Mouse (Mus musculus) testis, postnatal 10 days (tissue): ENCODE measurements around the gene Shtn1.

Experiments
- DNase-seq: peaks from one replicate; pipeline ENCODE4 v3.0.0; 2021; ENCODE audit warnings: low spot score

Shtn1 gene

DNA sequence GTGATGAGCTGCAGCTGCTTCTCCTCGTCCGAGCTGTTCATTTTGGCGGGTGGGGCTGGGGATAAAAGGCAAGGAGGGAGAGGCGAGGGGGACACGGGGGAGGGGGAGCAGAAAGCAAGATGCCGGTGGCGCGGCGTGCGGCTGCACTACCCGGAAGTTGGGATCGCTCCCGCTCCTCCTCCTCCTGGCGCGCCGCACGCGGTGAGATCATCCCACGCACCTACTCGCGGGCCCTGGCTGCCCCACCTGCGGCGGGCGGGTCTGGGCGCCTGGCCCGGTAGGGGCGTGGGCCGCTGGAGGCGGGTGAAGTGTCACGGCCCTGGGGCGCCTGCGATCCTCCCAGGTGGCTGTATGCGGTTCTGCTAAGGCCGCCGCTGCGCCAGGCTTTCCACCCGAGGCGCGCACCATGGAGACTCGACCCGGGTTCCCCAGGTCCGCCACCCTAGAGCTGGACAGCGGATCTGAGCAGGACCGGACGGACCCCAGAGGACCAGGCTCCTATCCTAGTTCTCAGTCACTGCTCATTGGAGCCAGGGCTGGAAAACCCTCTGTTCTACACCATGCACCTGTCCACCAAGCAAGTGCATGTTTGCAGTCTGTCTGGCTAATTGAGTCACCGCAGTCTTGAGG lies at the start of gene Shtn1:
Gene Shtn1 (minus strand): TSS at position 629 of the 630 bp plus-strand sequence.
- peak; percentile 80 for DNase-seq

DNA sequence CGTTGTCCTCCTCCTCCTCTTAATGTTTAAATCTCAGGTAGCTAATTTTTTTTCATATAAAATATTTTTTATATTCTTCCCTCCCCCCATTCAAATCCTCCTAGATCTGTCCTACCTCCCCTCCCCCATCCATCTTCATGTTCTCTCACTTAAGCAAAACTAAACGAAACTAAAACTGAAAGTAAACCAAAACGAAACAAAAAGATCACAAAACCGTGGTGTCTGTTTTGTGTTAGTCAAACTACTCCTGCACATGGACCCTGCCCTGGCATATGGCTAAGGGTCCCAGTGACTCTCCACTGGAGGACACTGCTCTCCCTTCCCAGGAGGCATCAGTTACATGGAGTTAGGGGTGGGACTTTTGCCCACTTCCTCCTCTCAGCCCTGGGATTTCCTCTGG lies 38.3 kb upstream of the Shtn1 start:
- DNase-seq: no peak

DNA sequence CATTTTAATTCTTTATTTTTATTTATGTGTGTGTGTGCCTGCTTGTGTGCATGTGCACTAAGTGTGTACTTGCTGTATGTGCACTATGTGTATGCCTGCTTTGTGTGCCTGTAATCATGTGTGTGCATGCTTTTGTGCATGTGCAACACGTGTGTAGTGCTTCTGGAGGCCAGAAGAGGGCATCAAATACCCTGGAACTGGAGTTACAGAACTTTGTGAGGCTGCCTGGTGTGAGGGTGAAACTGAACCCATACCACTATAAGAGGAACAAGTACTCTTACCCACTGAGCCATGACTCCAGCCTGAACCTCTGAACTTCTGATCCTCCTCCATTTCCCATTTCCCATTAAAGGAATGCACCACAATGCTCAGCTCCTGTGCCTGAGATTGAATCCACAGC lies 34.0 kb upstream of the Shtn1 start:
- DNase-seq: no peak

DNA sequence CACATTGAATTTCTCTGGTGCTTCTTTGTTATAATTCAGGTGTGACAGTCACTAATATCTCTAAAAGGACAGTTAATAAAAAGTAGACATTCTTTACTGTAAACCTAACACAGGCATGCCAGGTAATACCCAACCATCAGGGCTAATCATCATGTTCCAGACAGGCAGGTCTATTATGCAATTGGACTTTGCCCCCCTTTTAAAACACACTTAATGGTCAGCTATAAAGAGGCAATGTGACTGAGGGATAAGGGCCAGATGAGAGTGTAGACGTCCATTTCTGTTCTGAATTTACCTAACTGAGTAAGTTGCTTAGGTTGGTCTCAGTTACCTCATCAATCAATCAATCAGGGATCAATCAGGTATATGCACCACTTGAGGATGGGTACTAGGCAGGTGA lies 22.4 kb upstream of the Shtn1 start:
- DNase-seq: no peak

DNA sequence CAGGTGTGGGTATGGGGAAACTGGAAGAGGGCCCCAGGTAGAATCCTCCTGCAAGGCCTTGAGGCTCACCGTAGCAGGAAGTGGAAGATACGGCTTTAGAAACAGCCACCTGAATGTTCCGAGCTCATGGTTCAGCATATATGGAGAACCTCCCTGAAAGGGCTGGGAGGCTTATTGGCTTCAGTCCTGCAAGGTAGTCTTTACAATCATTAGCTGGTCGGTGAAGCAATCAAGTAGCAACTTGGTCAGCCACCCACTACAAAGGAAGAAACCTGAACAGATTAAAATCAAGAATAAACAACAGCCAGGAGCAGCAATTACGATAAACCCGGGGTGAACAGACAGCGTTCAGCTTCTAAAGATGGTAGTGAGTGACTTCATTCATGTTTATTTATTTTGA lies 16.4 kb upstream of the Shtn1 start:
- no peak for DNase-seq

DNA sequence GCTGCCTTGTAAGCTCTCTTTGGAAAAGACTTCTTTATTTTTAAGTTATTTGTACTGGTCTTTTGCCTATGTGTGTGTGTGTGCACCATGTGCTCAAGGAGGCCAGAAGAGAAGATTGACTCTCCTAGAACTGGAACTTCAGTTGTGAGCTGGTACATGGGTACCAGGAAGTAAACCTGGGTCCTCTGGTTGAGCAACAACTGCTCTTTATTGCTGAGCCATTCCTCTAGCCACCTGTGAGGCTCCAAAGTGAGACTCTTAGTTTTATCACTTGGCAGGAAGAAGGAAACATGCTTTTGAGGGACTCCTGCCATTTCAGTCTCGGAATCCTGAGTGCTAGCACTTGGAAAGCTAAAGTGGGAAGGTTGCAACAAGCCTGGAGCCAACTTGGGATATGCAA lies 14.4 kb upstream of the Shtn1 start:
- no peak for DNase-seq

DNA sequence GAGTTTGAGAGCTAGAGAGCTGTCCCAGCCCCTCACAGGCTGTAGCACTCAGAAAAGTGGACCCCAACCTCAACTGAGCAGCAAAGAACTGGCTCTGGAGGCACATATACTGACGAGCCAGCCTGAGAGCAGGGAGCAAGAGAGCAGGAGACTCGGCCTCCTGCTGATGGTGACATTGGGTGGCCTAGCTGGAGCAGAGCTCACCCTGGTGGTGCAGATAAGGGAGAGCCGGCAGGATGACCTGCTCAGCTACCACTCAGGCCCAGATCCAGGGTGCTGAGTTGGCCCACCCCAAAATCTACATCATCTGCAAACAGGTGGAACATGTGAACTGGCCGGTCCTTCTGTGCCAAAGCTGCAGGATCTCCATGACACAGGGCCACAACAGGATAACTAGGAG lies 8.4 kb upstream of the Shtn1 start:
- no peak for DNase-seq

DNA sequence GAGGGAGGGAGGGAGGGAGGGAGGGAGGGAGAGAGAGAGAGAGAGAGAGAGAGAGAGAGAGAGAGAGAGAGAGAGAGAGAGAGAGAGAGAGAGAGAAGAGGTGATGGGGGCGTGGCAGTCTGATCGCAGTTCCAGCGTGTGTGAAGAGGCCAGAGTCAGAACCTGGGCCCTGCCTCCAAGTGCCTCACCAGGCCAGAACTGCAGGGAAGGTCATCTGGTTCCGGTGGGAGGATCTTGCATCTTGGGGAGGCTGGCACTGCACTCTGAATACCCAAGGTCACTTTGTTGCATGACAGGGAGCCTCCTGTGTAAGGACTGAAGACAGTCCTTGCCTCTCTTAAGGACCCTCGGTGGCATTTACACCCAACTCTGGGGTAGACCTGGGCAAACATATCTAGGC lies 231 bp upstream of the Shtn1 start:
- DNase-seq: peak; percentile 68

DNA sequence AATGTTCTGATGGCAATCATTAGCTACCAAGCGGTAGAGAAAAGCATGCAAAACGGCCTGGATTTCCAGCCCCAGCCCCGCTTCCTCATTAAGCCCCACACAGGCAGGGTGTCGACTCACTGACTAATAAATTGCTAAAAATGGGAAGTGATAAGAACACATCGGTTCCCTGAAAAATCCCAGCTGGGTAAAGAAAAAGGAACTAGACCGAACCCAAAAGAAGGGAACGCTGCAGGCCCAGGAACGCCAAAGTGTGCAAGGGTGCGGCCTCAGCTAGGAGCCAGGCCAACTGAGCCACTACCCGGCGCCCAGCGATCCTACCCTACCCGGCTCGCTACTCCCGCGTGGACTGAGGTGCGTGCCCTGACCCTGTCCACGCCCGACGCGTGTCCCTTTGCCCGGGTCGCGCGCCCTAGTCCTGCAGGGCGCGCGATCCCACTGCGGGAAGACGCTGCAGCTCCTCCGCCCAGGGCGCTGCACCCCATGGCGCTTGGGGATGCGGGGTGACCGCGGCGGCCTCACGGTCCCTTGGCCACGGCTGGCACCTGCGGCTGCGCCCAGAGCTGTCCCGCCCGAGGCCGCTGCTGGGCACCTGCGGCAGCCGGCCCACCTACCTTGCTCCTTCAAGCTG lies 944 bp downstream of the Shtn1 start:
- peak; percentile 58 for DNase-seq

DNA sequence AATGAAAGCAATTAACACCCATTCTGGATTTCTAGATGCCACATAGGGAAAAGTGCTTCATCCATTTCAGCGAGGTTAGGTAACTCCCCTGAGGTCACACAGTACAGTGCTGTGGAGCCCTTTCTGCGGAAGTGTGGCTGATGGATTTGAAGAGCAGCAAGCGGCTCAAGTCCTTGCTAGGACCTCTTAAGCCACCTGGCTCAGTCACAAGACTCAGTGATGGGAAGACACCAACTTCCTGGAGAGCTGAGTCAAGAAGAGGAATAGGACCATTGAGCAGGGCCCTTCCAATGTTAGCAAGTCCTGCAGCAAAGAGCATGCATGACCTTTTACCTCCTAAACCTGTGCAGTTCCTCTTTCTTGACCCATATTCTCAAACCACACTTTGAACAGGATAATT lies 1.5 kb downstream of the Shtn1 start:
- DNase-seq: no peak

DNA sequence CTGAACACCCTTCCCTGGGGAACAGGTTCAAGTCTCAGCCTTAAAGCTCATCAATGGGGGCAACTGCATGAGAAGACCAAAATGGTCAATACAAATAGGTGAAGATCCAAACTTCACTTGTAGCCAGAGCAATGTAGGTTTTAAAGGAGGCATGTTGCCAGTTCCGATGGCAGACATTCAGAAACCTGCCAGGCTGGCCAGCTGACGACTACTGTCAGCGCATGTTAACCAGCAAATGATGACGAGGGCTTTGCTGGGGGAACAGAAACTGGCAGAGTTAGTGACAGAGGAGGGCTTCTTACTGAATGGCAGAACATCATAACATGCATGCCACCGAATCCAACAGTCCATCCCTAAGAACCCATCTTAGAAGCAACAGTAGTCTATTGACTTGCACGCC lies 2.9 kb downstream of the Shtn1 start:
- no peak for DNase-seq

DNA sequence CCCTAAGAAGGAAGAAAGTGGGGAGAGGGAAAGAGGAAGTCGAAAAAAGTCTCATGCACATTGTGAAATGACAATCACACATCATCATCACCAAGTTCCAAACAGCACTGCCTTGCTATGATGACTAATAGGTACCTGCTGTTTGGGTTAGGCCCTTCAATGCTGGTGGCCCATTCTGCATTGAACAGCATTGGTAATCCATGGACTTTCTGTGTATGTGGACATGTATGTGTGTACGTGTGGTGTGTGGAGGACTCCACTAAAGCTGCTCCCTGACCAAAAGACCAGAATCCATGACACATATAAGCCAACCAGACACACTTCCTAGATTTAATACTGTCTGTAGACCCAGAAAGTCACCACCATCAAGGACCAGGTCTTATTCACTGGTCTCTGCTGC lies 3.9 kb downstream of the Shtn1 start:
- no peak for DNase-seq

DNA sequence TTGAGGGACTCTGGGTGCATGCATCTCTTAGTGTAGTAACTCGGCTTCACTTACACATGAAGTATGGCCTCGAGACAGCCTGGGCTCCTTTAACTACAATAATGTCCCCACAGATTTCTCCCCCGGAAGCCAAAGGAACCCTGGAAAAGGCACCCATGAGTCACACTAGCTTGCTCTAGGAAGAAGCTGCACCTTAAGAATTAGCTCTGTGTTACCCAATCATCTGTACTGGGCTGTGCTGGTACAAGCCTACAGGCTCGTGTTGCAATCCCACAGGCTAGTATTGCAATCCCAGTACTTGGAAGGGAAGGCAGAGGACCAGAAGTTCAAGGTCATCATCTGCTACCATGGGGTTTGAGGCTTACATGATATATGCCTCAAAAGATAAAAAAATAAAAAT lies 4.5 kb downstream of the Shtn1 start:
- DNase-seq: no peak

DNA sequence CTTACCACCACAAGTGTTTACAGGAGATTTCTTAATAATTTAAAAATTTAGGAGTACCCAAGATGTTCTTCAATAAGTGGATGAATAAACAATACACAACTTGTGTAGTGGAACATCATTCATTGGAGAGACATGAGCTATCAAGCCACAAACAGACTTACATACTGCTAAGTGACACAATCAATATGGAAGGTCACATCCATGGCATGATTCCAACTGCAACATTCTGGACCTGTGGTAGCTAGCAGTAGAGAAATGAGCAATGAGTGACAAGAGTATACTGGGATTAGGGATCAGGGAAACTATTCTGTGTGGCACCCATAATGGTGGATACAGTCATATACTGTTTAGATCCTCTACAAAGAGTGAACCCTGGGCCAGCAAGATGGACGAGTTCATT lies 8.2 kb downstream of the Shtn1 start:
- no peak for DNase-seq

DNA sequence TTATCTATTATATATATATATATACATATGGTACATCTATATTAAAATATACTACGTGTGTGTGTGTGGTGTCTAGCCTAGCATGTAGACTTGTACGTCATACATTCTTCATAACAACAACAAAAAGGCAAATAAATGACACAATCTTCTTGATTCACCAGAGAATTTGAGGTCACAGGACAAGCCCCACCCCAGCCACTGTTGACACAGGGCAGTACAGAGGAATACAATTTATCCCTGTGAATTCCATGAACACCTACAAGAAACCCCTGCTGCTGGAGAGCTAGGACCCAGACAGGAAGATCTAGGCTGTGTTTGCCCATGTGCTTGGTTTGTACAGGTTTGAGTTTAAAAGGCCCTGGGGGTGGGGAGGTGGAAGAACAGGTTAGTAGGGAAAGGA lies 9.2 kb downstream of the Shtn1 start:
- no peak for DNase-seq

DNA sequence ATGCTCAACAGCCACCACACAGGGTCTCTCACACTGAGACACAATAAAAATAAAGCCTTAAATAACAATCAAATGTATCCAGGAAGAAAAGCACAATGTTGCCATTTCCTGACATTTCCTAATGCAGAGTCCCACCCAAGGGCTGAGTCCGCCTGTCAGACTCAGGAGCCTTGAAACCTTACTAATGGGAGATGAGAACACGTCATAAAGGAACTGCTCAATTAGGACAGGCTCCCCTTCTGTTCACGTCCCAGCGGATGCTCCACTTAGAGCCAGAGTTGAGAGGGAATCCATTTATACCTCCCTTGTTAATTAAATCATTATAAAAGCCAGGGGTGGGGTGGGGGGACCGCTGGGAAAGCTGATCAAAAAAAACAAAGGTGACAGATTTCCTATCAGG lies 9.8 kb downstream of the Shtn1 start:
- DNase-seq: no peak

DNA sequence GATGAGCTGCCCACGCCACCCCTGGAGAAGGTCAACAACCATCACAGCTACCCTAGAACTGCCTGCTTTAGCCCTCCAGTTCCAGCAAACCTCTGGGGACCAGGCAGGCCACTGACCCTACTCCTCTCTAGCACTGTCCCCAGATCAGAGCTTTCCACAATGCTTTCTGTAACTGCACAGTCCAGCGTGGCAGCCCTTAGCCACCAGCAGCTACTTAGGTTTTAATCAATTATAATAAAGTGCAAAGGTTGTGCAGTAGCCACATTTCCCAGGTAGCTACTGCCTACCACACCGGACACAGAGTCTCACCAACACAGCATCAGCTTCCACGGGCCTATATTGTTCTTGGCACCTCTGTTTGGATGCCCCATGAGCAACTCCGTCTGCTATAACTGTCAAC lies 11.3 kb downstream of the Shtn1 start:
- no peak for DNase-seq

DNA sequence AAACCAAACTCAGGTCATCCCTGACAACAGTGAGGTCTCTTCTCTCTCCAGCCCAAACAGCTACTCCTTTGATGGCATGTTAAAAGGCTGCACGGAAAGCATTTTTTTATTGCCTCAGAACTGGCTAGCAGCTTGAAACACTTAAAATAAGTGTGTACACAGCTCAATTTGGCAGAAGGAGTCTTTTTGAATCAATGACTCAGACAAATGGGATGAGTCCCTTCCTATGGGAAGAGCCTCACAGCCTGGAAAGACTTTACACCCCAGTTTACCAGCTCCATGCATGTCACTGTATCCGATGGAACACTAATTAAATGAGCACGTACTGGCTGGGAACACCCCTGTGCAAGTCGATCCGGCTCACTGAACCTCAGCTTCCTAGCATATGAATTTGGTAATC lies 12.3 kb downstream of the Shtn1 start:
- DNase-seq: no peak

DNA sequence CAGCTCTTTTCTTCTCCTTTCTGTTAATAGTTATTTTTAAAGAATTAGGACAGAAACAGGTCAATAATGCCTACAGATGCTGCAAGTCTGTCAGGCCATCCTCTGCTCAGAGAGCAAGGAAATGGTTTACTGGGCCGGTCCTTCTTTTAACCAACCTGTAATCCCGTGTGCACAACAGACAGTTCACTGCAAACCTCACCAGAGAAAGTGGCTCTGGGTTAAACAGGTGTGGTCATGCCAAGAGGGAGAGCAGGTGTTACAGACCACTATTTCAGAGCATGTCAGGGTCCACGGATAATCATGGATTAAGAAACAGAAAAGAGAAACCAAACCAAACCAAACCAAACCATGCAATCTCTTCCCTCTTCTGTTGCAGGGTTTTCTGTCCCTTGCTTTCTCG lies 17.8 kb downstream of the Shtn1 start:
- DNase-seq: no peak

DNA sequence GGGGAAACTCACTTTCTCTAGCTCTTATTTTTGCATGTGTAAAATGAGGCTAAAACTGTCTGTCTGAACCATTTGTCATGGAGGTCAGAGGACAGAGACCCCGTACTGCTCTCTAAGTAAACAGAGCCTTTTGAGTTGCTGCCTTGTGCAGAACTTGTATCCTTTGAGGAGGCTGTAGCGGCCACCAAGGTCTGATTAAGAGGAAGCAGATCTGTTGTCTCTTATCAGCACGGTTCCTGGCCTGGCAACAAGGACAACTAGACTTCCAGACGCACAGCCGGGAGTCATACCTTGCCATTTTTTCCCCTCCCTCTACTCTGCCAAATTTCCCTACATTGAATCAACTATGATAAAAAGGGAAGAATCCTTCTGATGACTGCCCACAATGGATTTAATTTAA lies 18.5 kb downstream of the Shtn1 start:
- DNase-seq: no peak

DNA sequence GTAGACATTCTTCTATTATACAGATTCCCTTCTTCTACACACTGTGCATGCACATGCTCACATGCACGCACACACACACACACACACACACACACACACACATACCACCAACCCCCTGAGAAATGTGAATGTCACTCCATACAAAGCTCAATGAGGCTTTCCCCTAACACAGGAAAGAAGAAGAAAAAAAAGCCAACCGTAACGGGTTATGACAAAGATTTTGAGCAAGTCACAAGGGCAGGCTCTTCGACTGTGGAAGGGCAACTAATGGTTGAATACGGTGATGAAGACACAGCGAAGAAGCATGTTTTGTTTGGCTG lies 21.3 kb downstream of the Shtn1 start:
- no peak for DNase-seq

DNA sequence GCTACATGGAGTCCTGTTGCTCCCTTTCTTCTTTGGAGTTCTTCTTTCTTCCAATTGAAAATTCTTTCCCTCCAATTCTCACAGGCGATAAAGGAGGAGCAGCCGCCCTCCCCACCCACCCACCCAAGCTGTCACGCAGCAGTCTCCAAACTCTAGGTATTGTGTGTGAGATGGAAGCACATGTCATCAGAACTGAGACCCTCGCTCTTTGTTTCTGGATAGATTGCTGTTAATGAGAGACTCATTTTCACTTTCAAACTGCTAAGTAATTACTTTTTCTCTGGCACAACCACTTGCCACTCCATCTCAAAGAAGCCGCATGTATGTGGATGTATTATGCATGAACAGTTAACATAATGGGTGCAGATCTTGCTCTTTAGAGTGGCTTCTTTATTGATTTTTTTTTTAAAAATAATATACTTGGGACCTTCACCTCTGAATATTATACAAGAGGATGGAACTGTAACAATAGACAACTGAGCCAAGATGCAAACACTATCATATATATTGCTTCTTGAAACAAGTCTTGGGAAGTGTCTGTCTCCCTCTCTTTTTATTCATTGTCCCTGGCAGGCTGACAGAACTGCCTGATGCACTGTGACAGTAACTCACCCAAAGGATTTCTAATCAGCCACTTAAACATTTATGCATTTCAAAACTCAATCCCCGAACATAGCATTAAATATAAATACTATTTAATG lies 21.8 kb downstream of the Shtn1 start:
- DNase-seq: no peak

DNA sequence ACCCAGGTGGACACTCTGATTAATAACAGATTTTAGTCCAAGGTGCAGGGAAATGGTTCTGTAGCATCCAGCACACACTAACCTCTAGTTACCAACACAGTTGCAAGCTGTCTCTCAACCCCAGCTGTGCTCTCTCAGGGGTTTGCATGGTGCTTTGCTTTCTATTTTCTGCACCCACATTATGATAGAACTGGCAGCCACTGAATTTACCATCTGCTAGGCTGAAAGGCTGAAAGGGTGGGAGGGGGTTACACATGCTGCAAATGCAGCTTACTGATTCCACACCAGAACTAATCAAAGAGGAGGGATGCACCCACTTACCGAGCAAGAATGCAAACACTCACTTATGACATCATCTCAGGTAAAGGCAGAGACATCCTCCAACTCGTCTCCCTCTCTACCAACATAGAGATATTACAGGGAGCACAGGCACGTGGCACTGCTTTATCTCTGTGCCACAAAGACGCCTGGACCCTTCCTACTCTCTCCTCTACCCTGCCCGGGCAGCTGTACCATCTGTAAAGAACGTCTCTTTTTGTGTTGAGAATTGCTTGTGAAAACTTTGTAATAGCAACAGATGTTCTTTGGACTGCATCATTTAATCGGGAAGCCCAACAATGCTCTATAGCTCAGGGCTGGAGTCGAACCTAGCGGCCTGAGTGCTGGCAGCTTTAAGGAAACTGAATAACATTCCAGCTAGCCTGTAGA lies 23.0 kb downstream of the Shtn1 start:
- DNase-seq: no peak
